ENCODE assay signal across 9 mouse cellular contexts in genomic region chr17:12249783-12250504, GRCm38 (mm10).
DNase-seq lines count a peak whose midpoint lies in the region; ATAC-seq and TF ChIP-seq lines count a peak whose summit lies in the region.
"Had no signal": no experiment of that assay in that cellular context is flagged by ENCODE, and none has a peak within 500 bp of the region (broad histone marks: within the 10 kb centered on the region; RNA-seq: fewer than 3 reads in every experiment).

No protein-coding gene starts in this region.

- H3K4me1 ChIP-seq in bone marrow, adult 2 months (ENCODE audit: control insufficient read depth, insufficient read depth, low read length): no peaks in the 10 kb centered on the region

- H3K27ac ChIP-seq in gastrocnemius, adult 2 months: no peak overlapping the region
- H3K27ac ChIP-seq in bone marrow, adult 2 months (ENCODE audit: control insufficient read depth, insufficient read depth, low read depth, low read length, poor library complexity): no peak overlapping the region

- H3K4me3 ChIP-seq in gastrocnemius, adult 2 months: no peak overlapping the region
- H3K4me3 ChIP-seq in bone marrow, adult 2 months (replicated peaks; ENCODE audit: control insufficient read depth, low read depth, low read length): no peak overlapping the region

- peak; percentile 53 for ATAC-seq in monocyte, adult 5-6 weeks (replicated peaks; ENCODE audit: insufficient number of reproducible peaks, low FRiP score, low TSS enrichment, poor library complexity, severe bottlenecking)

- no peak for TF ChIP-seq POLR2A in bone marrow, adult 2 months (IDR thresholded peaks at IDR 0.05; ENCODE audit: borderline replicate concordance, control insufficient read depth, low read depth, low read length)

- no peak for DNase-seq in gastrocnemius, adult 2 months
- no peak for DNase-seq in gastrocnemius, postnatal 10 days
- DNase-seq in lung, postnatal 10 days: peak; percentile 35
- DNase-seq in lung, postnatal 14 days: no peak
- DNase-seq in MN1 (ENCODE audit: low spot score): no peak
- no peak for DNase-seq in urinary bladder, postnatal 25 days (ENCODE audit: low spot score)
- DNase-seq: cerebellum, adult 11 months had no signal

- 87% methylated on average over 19 of the region's 19 CpGs for WGBS in bone marrow, adult 2 months

- intact Hi-C loops in gastrocnemius, adult 2 months (cut with DNase I): no loop called here

- peak; percentile 14; the same call in 1 of the 2 replicates for TF ChIP-seq CTCF in gastrocnemius, adult 2 months (IDR thresholded peaks at IDR 0.05)
- TF ChIP-seq CTCF in bone marrow, adult 2 months (IDR thresholded peaks at IDR 0.05; ENCODE audit: control insufficient read depth, insufficient read depth, low read length): peak; percentile 49
